Mouse (Mus musculus) heart, adult 10 weeks (tissue): ENCODE results near the gene Tbl1x. TPM values are rescaled to one million over a fixed set of nuclear protein-coding genes. Genes with fewer than 3 reads are reported as not detected.

Experiments used
- polyA plus RNA-seq: library from polyadenylated mRNA; stranded (reverse); fragments of 350-450 nt; fragmentation: Illumina TruSeq; extraction: RNeasy Lipid Tissue Mini Kit (QIAGEN cat#74804); gene quantifications from one replicate; pipeline ENCODE4 v1.2.3, GENCODE M21; 2014; ENCODE audit warnings: low read depth, low replicate concordance

The Tbl1x gene
- 30.5 TPM for polyA plus RNA-seq

DNA sequence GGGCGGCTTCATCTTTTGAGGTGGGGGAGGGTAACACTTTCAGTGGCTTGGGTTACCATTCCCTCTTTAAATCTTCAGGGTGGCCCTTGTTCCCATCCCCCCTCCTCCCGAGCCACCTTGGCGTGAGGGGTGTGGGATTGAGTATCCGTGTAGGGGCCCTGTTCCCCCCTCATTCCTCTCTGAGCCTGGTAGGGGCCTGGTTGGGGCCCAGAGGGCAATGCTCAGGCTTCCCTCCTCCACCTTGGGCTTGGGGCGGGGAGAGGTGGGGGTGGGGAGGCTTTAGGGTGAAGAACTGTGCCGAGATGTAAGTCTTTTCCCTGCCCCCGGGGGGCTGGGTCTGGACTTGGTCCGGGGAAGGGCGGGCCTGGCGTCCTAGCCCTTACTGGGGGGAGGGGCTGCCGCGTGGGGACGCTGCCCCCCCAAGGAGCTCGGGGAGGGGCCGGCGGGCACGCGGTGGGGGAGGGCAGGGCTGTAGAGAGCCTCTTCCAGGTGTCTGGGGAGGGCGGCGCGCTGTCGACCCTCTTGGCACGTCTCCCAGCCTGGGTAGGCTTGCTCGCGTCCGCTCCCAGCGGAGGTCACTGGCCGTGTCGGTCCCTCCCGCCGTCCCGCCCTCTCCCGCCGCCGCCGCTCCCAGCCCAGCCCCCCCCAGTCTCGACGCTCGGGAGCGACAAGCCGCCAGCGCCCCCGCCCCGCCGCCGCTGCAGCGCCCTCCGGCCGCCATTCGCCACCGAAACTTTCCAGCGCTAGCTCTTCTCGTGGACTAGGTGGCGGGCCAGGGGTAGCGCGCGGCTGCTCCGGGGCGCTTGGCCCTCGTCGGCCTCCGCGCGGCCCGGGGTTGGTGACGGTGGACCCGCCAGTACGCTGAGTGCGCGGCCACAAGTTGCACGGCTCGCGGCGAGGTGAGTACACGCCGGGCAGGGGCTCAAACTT, at the start of gene Tbl1x:
Gene Tbl1x, plus strand, starts transcription at position 643 of the 930 bp plus-strand sequence.

